Mouse (Mus musculus) heart, embryonic 12.5 days (tissue): Measurements from ENCODE around the gene Imp3. TPM values are rescaled to one million over a fixed set of nuclear protein-coding genes. Genes with fewer than 3 reads are reported as not detected.

ENCODE experiments used
- ATAC-seq: fragments of 200-750 bp; cut with Nextera tagmentation; 2 replicates; pipeline ENCODE4 v1.8.0; 2017; ENCODE audit warnings: moderate TSS enrichment, moderate library complexity; ENCODE audit not compliant: insufficient number of reproducible peaks, low FRiP score
- H3K27ac ChIP-seq: fragments of 300-500 bp; sonication (generic); 2 replicates; pipeline ENCODE4 v1.5.1; 2016; ENCODE audit warnings: mild to moderate bottlenecking, moderate library complexity; ENCODE audit not compliant: poor library complexity, severe bottlenecking
- H3K27me3 ChIP-seq: fragments of 300-500 bp; sonication (generic); replicated peaks from 2 replicates; pipeline ENCODE4 v1.6.1; 2016; ENCODE audit warnings: mild to moderate bottlenecking, moderate library complexity
- H3K36me3 ChIP-seq: fragments of 300-500 bp; sonication (generic); 2 replicates; pipeline ENCODE4 v1.6.1; 2016; ENCODE audit warnings: mild to moderate bottlenecking, moderate library complexity
- H3K4me1 ChIP-seq: fragments of 300-500 bp; sonication (generic); replicated peaks from 2 replicates; pipeline ENCODE4 v1.6.1; 2016; ENCODE audit warnings: mild to moderate bottlenecking
- H3K4me2 ChIP-seq: fragments of 300-500 bp; sonication (generic); 2 replicates; pipeline ENCODE4 v1.6.1; 2016; ENCODE audit warnings: mild to moderate bottlenecking, moderate library complexity
- H3K4me3 ChIP-seq: fragments of 300-500 bp; sonication (generic); 2 replicates; pipeline ENCODE4 v1.5.1; 2016; ENCODE audit warnings: mild to moderate bottlenecking
- H3K9ac ChIP-seq: fragments of 300-500 bp; sonication (generic); 2 replicates; pipeline ENCODE4 v1.6.1; 2016; ENCODE audit warnings: mild to moderate bottlenecking, moderate library complexity
- H3K9me3 ChIP-seq: fragments of 300-500 bp; sonication (generic); replicated peaks from 2 replicates; pipeline ENCODE4 v1.6.1; 2016; ENCODE audit warnings: mild to moderate bottlenecking, moderate library complexity
- WGBS: fragments of 180-500 bp; shearing (Covaris S2); methylation state at CpG from one replicate; pipeline ENCODE4 v1.1.7; 2016; 5-methylcytosine and 5-hydroxymethylcytosine counted together
- polyA plus RNA-seq: library from polyadenylated mRNA; unstranded; fragments of >200 nt; fragmentation: Nextera tagmentation; extraction: Ambion mirVana; gene quantifications from 2 replicates; pipeline ENCODE4 v1.2.1, GENCODE M21; 2016

The Imp3 gene
- polyA plus RNA-seq, 1 experiment from 2014 or later, result 65.0 TPM

DNA sequence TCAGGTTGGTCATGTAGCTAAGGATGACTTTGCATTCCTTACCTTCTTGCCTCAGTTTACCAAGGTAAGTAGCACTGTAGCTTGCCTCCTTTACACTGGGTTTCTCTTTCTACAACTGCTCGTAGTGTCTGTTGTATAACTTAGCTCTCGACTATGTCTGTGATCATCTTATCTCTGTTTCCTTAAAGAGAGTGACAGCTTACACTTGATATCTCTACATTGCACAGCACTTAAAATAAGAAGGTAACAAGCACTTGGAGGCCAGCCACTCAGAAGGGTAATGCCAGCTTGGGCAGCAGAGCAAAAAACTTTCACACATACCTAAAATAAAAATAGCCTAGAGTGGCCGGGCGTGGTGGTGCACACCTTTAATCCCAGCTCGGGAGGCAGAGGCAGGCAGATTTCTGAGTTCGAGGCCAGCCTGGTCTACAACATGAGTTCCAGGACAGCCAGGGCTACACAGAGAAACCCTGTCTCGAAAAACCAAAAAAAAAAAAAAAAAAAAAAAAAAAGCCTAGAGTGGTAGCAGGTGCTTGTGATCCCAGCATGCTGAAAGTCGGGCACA, 36.8 kb downstream of the Imp3 start:
- no peaks in the 10 kb centered on the region for H3K4me1 ChIP-seq
- WGBS, result 62% methylated on average over 8 of the region's 8 CpGs
- no peak for ATAC-seq

GRCm38 (mm10) chr9:56975199-56975598, 37.9 kb downstream of the Imp3 start:
- Histone ChIP-seq H3K4me2 (no peak overlapping the region), H3K27ac (no peak overlapping the region), H3K4me3 (no peak overlapping the region), H3K4me1 (no peaks in the 10 kb centered on the region), H3K9me3 (no peaks in the 10 kb centered on the region), H3K9ac (no peak overlapping the region), H3K36me3 (peaks cover 24% of the 10 kb centered on the region), H3K27me3 (no peaks in the 10 kb centered on the region)
- WGBS, result 72% methylated on average over 3 of the region's 3 CpGs
- ATAC-seq, result no peak

More for the DNA sequence above, 36.8 kb downstream of the Imp3 start:
- Histone ChIP-seq H3K9ac (no peak overlapping the region), H3K27me3 (no peaks in the 10 kb centered on the region), H3K9me3 (no peaks in the 10 kb centered on the region), H3K4me3 (no peak overlapping the region), H3K27ac (no peak overlapping the region), H3K36me3 (peaks cover 19% of the 10 kb centered on the region), H3K4me2 (no peak overlapping the region)

DNA sequence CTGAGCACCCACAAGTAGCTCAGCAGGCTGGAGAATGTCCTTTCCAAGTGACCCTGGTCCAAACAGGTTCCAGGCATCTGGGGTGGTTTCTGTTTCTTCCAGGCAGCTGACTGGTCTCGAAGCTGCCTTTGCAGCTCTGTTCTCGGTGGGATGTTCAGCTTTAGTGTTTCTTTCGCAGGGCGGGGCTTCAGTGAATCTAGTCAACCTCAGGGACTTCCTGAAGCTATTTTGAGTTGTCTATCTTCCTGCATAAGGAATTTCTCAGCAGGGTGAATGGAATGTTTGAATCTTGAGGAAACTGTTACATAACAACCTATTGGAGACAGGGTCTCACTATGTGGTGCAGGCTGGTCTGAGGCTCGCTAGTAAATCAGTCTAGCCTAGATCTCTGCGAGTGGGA, 42.9 kb downstream of the Imp3 start:
- no peak overlapping the region for H3K4me3 ChIP-seq
- no peaks in the 10 kb centered on the region for H3K27me3 ChIP-seq
- no peak overlapping the region for H3K27ac ChIP-seq
- WGBS, result 81% methylated on average over 6 of the region's 6 CpGs
- H3K9me3 ChIP-seq, result no peaks in the 10 kb centered on the region
- no peak overlapping the region for H3K4me2 ChIP-seq
- ATAC-seq, result no peak
- no peak overlapping the region for H3K9ac ChIP-seq
- peaks cover 4% of the 10 kb centered on the region; the same call in 1 of the 2 replicates for H3K4me1 ChIP-seq
- peaks cover 36% of the 10 kb centered on the region for H3K36me3 ChIP-seq

DNA sequence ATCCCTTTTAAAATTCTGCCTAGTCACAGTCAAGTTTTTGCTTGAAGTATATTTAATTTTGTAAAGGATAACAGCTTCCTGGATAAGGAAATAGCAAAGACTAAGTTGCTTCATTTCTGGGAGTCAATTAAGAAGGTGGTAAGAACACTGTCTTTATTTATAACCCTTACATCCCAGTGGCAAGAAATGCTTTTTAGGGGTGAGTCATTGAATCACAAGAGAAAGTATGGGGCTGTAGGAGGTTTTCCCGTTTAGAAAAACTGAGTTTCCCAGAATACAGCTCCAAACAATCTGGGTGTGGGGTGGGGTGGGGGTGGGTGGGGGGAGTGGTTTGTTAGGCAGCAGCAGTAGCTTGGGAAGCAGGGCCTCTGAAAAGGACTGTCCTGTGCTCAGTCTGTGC, 44.2 kb downstream of the Imp3 start:
- Histone ChIP-seq H3K9ac (no peak overlapping the region), H3K27me3 (no peaks in the 10 kb centered on the region), H3K27ac (no peak overlapping the region), H3K4me1 (peaks cover 4% of the 10 kb centered on the region; the same call in 1 of the 2 replicates), H3K9me3 (no peaks in the 10 kb centered on the region), H3K36me3 (peaks cover 36% of the 10 kb centered on the region), H3K4me2 (no peak overlapping the region), H3K4me3 (no peak overlapping the region)
- 39% methylated on average over 1 of the region's 1 CpGs for WGBS
- ATAC-seq, result no peak

Other genes with a start within 250 kb of the Imp3 start
- 1.8 and 2.4 TPM in 2 replicates for gene Lingo1, start 141.0 kb upstream of the Imp3 start, polyA plus RNA-seq
- gene Odf3l1, start 72.8 kb upstream of the Imp3 start, polyA plus RNA-seq, result 0.84 and 1.5 TPM in 2 replicates
- 32.5 and 35.9 TPM in 2 replicates for gene Cspg4, start 72.4 kb upstream of the Imp3 start, polyA plus RNA-seq
- gene Snx33, start 9.1 kb upstream of the Imp3 start, polyA plus RNA-seq, result 10.2 and 10.5 TPM in 2 replicates
- 16.7 and 17.4 TPM in 2 replicates for gene Snupn, start 13.4 kb downstream of the Imp3 start, polyA plus RNA-seq
- 22.4 and 22.9 TPM in 2 replicates for gene Ptpn9, start 57.4 kb downstream of the Imp3 start, polyA plus RNA-seq
- gene Sin3a, start 134.6 kb downstream of the Imp3 start, polyA plus RNA-seq, result 29.3 and 29.6 TPM in 2 replicates
- gene Man2c1, start 193.2 kb downstream of the Imp3 start, polyA plus RNA-seq, result 57.1 and 59.6 TPM in 2 replicates
- 4.3 and 5.2 TPM in 2 replicates for gene Neil1, start 210.8 kb downstream of the Imp3 start, polyA plus RNA-seq
- 60.3 and 61.5 TPM in 2 replicates for gene Commd4, start 220.9 kb downstream of the Imp3 start, polyA plus RNA-seq